In the genomic region with DNA sequence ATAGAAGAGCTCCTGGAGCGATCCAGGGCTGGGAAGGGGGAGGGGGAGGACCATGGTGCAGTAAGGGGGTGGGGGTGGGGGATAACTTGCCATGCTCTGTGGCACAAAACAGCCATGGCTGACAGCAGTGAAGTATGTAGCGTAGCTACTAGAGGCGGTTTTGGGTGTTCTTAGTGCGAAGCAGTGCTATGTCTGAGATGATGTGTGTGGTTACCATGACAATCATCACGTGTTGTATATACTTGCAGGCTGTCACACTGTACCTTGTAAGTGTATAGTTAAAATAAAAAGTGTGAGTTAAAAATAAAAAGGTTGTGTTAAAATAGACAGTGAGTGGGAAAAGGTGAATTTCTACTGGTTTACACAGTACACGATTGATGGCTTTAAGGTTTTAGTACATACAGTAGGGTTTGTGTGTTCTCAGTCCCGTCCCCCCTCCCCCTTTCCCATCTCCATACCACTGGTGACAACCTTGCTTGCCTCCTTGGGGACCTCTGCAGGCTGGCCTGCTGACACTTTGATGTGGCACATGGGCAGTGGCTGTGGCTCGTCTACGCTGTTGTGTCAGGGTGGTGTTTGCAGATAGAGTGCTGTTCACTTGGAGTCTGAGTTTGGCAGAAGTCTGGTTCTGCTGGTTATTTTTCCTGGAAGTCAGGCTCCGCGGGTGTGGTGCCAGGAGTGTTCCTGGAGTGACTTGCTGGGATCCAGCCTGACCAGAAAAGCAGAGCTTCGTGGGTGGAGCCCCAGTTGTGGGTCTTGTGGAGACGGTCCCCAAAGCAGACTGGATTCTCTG, we compare ENCODE assay signal across 10 mouse cellular contexts. TPM values are rescaled to one million over a fixed set of nuclear protein-coding genes. Genes with fewer than 3 reads are reported as not detected.
DNase-seq lines count a peak whose midpoint lies in the region; ATAC-seq lines count a peak whose summit lies in the region.
"Had no signal": no experiment of that assay in that cellular context is flagged by ENCODE, and none has a peak within 500 bp of the region (broad histone marks: within the 10 kb centered on the region; RNA-seq: fewer than 3 reads in every experiment).

No protein-coding gene starts in this region.

- H3K4me1 ChIP-seq in embryonic facial prominence, embryonic 12.5 days = peaks cover 32% of the 10 kb centered on the region
- H3K4me1 ChIP-seq in heart, embryonic 13.5 days = peaks cover 69% of the 10 kb centered on the region
- peaks cover 13% of the 10 kb centered on the region for H3K4me1 ChIP-seq in kidney, embryonic 14.5 days (ENCODE audit: control insufficient read depth, insufficient read depth, low read length)
- peaks cover 10% of the 10 kb centered on the region; the same call in 1 of the 2 replicates for H3K4me1 ChIP-seq in midbrain, embryonic 15.5 days

- H3K9me3 ChIP-seq in embryonic facial prominence, embryonic 12.5 days = no peaks in the 10 kb centered on the region
- H3K9me3 ChIP-seq in heart, embryonic 13.5 days = no peaks in the 10 kb centered on the region
- H3K9me3 ChIP-seq in kidney, embryonic 14.5 days (ENCODE audit: control insufficient read depth, low read length) = no peaks in the 10 kb centered on the region
- H3K9me3 ChIP-seq in midbrain, embryonic 15.5 days = no peaks in the 10 kb centered on the region

- H3K27me3 ChIP-seq in embryonic facial prominence, embryonic 12.5 days = no peaks in the 10 kb centered on the region
- H3K27me3 ChIP-seq in heart, embryonic 13.5 days (replicated peaks) = no peaks in the 10 kb centered on the region
- H3K27me3 ChIP-seq in kidney, embryonic 14.5 days (ENCODE audit: control insufficient read depth, insufficient read depth, low read length) = no peaks in the 10 kb centered on the region
- H3K27me3 ChIP-seq in midbrain, embryonic 15.5 days (replicated peaks) = no peaks in the 10 kb centered on the region
- H3K27me3 ChIP-seq: CH12.LX had no signal

- 0 out of 2 replicates have a peak overlapping the region, but pooled peaks have one; percentile 11 for H3K27ac ChIP-seq in embryonic facial prominence, embryonic 12.5 days
- H3K27ac ChIP-seq in heart, embryonic 13.5 days (replicated peaks) = peak overlapping the region; percentile 85
- no peak overlapping the region; the same call in 1 of the 2 replicates for H3K27ac ChIP-seq in kidney, embryonic 14.5 days (ENCODE audit: low read depth, low read length)
- H3K27ac ChIP-seq in midbrain, embryonic 15.5 days = no peak overlapping the region
- H3K27ac ChIP-seq: liver, embryonic 14.5 days had no signal

- ATAC-seq in frontal cortex, adult (ENCODE audit: low TSS enrichment) = peak; percentile 82
- ATAC-seq in embryonic facial prominence, embryonic 12.5 days (ENCODE audit: insufficient number of reproducible peaks, insufficient read depth, low FRiP score, low TSS enrichment) = peak; percentile 38; the same call in 1 of the 2 replicates
- ATAC-seq in heart, embryonic 13.5 days (ENCODE audit: extremely low read depth, insufficient number of reproducible peaks, low FRiP score, low TSS enrichment) = no peak
- peak; percentile 56; the same call in 1 of the 2 replicates for ATAC-seq in kidney, embryonic 14.5 days (ENCODE audit: low FRiP score, low TSS enrichment)
- ATAC-seq in midbrain, embryonic 15.5 days (replicated peaks) = peak; percentile 89
- ATAC-seq in granulocyte monocyte progenitor cell, adult 5-6 weeks (replicated peaks; ENCODE audit: poor library complexity, severe bottlenecking) = no peak

- no peaks in the 10 kb centered on the region for H3K36me3 ChIP-seq in embryonic facial prominence, embryonic 12.5 days
- H3K36me3 ChIP-seq in heart, embryonic 13.5 days = no peaks in the 10 kb centered on the region
- no peaks in the 10 kb centered on the region for H3K36me3 ChIP-seq in kidney, embryonic 14.5 days (ENCODE audit: control insufficient read depth, insufficient read depth, low read length)
- no peaks in the 10 kb centered on the region for H3K36me3 ChIP-seq in midbrain, embryonic 15.5 days (replicated peaks)

- DNase-seq in frontal cortex, postnatal 14 days (ENCODE audit: low spot score in 2 of 2) = no peak
- DNase-seq in cerebellum, postnatal 25 days = no peak

- no peak overlapping the region for H3K4me2 ChIP-seq in embryonic facial prominence, embryonic 12.5 days (replicated peaks)
- H3K4me2 ChIP-seq in heart, embryonic 13.5 days = peak overlapping the region; percentile 45
- H3K4me2 ChIP-seq in kidney, embryonic 14.5 days (replicated peaks; ENCODE audit: low read depth, low read length) = no peak overlapping the region
- no peak overlapping the region for H3K4me2 ChIP-seq in midbrain, embryonic 15.5 days

- no peak overlapping the region for H3K4me3 ChIP-seq in embryonic facial prominence, embryonic 12.5 days
- no peak overlapping the region; the same call in 1 of the 2 replicates for H3K4me3 ChIP-seq in heart, embryonic 13.5 days
- no peak overlapping the region for H3K4me3 ChIP-seq in kidney, embryonic 14.5 days (ENCODE audit: low read length)
- no peak overlapping the region for H3K4me3 ChIP-seq in midbrain, embryonic 15.5 days

- no peak overlapping the region for H3K9ac ChIP-seq in embryonic facial prominence, embryonic 12.5 days
- peak overlapping the region; percentile 64; the same call in 1 of the 2 replicates for H3K9ac ChIP-seq in heart, embryonic 13.5 days
- H3K9ac ChIP-seq in kidney, embryonic 14.5 days (ENCODE audit: low read depth, low read length) = no peak overlapping the region
- no peak overlapping the region for H3K9ac ChIP-seq in midbrain, embryonic 15.5 days
- H3K9ac ChIP-seq: liver, embryonic 14.5 days had no signal

- 61% methylated on average over 13 of the region's 13 CpGs for WGBS in embryonic facial prominence, embryonic 12.5 days
- 38% methylated on average over 13 of the region's 13 CpGs for WGBS in heart, embryonic 13.5 days
- WGBS in kidney, embryonic 14.5 days = 55% methylated on average over 13 of the region's 13 CpGs
- 59% methylated on average over 13 of the region's 13 CpGs for WGBS in midbrain, embryonic 15.5 days

RNA-seq across cellular contexts. Expression of a gene that starts 21.8 kb away (rescaled TPM):
- polyA plus RNA-seq in embryonic facial prominence, embryonic 12.5 days (2016; fragmentation: Nextera tagmentation; extraction: Ambion mirVana) = 74.7 and 76.7 TPM in 2 replicates
- 65.2 and 69.6 TPM in 2 replicates for polyA plus RNA-seq in heart, embryonic 13.5 days (2015; fragmentation: Nextera tagmentation; extraction: Ambion mirVana)
- polyA plus RNA-seq in kidney, embryonic 14.5 days (2014; fragmentation: Nextera tagmentation; extraction: Ambion mirVana) = 73.9 and 112 TPM in 2 replicates
- 58.7 and 62.0 TPM in 2 replicates for polyA plus RNA-seq in midbrain, embryonic 15.5 days (2015; fragmentation: Nextera tagmentation; extraction: Ambion mirVana)
- 79.8 and 80.9 TPM in 2 replicates for total RNA-seq in granulocyte monocyte progenitor cell, adult 5-6 weeks (2014; fragmentation: Nextera tagmentation)
- 123 and 128 TPM in 2 replicates for total RNA-seq in granulocyte monocyte progenitor cell, adult 5-6 weeks (2017)

Comparison
In these comparisons a context has a peak if more than half of its experiments do, and no peak if none do; other contexts are left out.
1. ATAC-seq: peak in frontal cortex, adult (single experiment), embryonic facial prominence, embryonic 12.5 days (single experiment), kidney, embryonic 14.5 days (single experiment) and midbrain, embryonic 15.5 days (single experiment); none in heart, embryonic 13.5 days (single experiment) and granulocyte monocyte progenitor cell, adult 5-6 weeks (single experiment).
2. H3K27ac ChIP-seq: peak in embryonic facial prominence, embryonic 12.5 days (single experiment) and heart, embryonic 13.5 days (single experiment); none in kidney, embryonic 14.5 days (single experiment) and midbrain, embryonic 15.5 days (single experiment).